In the genomic region with DNA sequence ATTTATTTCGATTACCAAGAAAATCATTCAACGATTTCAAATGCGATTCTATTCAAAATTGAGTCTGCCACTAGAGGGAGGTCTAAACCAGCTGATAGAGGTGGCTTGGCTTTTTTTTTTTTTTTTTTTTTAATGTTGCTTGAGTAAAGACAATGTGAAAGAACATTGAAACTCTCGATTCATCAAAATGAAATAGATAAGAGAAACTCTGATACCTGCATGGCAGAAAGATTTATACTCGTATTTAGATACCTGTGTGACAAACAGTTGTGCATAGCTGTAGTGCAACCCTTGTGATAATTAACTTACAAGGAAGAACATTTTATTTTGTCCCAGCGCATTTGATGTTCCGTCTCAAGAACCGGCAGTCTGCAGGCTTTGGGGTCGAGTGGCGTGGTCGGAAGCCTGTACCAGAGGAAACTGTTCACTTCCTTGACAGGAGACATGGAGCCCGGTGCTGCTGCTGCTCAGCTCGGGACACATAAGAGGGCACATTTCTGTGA, we compare ENCODE assay signal across 8 mouse cellular contexts.
DNase-seq lines count a peak whose midpoint lies in the region; ATAC-seq lines count a peak whose summit lies in the region.

No protein-coding gene starts in this region.

- no peak overlapping the region for H3K9ac ChIP-seq in neural tube, embryonic 14.5 days (replicated peaks; ENCODE audit: low read depth, low read length)

- 36% methylated on average over 13 of the region's 13 CpGs for WGBS in neural tube, embryonic 14.5 days

- peak overlapping the region; percentile 40 for H3K4me2 ChIP-seq in neural tube, embryonic 14.5 days (ENCODE audit: low read depth, low read length)

- no peaks in the 10 kb centered on the region for H3K36me3 ChIP-seq in neural tube, embryonic 14.5 days (ENCODE audit: control insufficient read depth, insufficient read depth, low read length)

- ATAC-seq in granulocyte monocyte progenitor cell, adult 5-6 weeks (replicated peaks; ENCODE audit: poor library complexity, severe bottlenecking), result 0 out of 2 replicates have a peak, but pooled peaks have one; percentile 37
- ATAC-seq in neural tube, embryonic 14.5 days (ENCODE audit: low read depth), result peak; percentile 73; the same call in 1 of the 2 replicates

- no peaks in the 10 kb centered on the region for H3K27me3 ChIP-seq in neural tube, embryonic 14.5 days (ENCODE audit: control insufficient read depth, insufficient read depth, low read length)

- H3K4me3 ChIP-seq in neural tube, embryonic 14.5 days (ENCODE audit: low read depth, low read length), result peak overlapping the region; percentile 19; the same call in 1 of the 2 replicates

- H3K4me1 ChIP-seq in neural tube, embryonic 14.5 days (ENCODE audit: control insufficient read depth, insufficient read depth, low read length), result no peaks in the 10 kb centered on the region

- no peaks in the 10 kb centered on the region for H3K9me3 ChIP-seq in neural tube, embryonic 14.5 days (ENCODE audit: control insufficient read depth, low read length)

- DNase-seq in heart, adult 8-10 months (ENCODE audit: low spot score), result peak; percentile 14
- DNase-seq in heart, adult 9 months (ENCODE audit: low spot score in 2 of 2), result no peak
- DNase-seq in ZHBTc4 (ENCODE audit: low read depth, low spot score), result peak; percentile 17
- peak; percentile 29 for DNase-seq in kidney, postnatal 14 days
- no peak for DNase-seq in right cerebral cortex, postnatal 36 days (ENCODE audit: low spot score in 2 of 2)
- no peak for DNase-seq in thymus, postnatal 14 days

- no peak overlapping the region for H3K27ac ChIP-seq in neural tube, embryonic 14.5 days (ENCODE audit: low read depth, low read length)

Comparison
In these comparisons a context has a peak if more than half of its experiments do, and no peak if none do; other contexts are left out.
1. DNase-seq: peak in heart, adult 8-10 months (single experiment), ZHBTc4 (single experiment) and kidney, postnatal 14 days (single experiment); none in heart, adult 9 months (0 of 2), right cerebral cortex, postnatal 36 days (0 of 2) and thymus, postnatal 14 days (single experiment).